Mouse (Mus musculus): ENCODE data around the gene Eml1.

Eml1 gene

DNA sequence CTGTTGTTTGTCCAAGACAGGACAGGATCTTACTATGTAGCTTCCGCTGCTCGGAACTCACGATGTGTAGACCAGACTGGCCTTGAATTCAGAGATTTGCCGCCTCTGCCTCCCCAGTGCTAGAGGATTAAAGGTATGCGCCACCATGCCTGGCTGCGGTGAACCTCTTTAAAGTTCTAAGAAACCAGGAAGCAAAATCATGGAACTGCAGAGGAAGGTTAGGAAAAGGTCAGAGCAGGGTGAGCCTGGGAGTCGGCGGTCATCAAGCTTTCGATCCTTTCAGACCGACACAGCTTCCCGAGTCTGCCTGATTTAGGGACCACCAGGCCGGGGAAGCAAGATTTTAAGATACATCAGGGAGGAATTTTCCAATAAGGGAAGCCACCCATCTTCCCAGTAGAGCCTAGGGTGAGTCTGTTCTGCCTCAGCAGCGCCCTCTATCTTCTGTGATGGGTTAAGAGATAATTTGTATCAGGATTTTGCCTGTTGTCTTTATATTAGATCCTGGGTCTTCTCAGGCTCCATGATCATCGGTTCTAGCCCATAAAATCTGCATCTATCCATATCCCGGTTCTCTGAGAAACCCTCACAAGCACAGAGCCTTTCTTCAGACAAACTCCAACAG is 176.6 kb downstream of the Eml1 start:
- no peak for DNase-seq (ENCODE audit: low spot score in 2 of 2)

GRCm38 (mm10) chr12:108551731-108552130 is 181.0 kb downstream of the Eml1 start:
- DNase-seq (ENCODE audit: low spot score in 2 of 2) = no peak

GRCm38 (mm10) chr12:108553079-108553478 is 182.3 kb downstream of the Eml1 start:
- no peak for DNase-seq (ENCODE audit: low spot score in 2 of 2)

DNA sequence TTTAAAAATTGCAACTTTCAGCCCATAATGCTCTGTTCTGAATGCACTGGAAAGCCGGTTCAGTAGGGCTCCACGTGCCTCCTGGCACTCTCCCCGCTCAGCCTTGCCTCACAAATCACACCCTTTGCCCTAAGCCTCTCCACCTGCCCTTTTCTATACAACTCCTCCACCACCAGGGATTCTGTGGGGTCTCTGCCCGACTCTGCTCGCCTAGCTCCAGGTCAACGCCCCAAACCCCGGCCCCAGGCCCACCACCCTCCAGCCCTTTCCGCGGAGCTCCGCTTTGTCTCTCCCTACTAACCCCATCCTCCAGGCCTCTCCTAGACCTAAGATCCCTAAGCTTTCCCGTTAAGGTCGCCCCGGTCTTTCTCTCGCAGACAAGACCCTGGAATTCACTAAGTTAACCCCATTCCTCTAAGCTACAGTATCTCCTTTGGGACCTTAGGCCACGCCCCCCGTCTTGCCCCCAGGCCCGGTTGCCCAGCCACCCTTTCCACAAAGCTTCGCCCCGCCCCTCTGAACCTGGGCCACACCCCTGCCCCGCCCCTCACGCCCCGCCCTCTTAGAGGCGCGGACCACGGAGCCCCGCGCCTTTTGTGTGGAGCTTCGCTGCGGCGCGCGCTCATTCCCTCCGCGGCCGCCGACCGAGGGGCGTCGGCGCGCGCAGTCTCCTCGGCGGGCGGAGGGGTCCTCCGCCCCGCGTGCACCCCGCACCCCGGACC is 183.5 kb downstream of the Eml1 start, which contains the start of gene Evl:
Evl (plus strand) TSS at position 601 of the 722 bp plus-strand sequence.
- DNase-seq (ENCODE audit: low spot score in 2 of 2) = peak; percentile 61 to 76

- DNase-seq (ENCODE audit: low spot score in 2 of 2) = peak in 1 of 2 experiments; percentile 36
Measured at GRCm38 (mm10) chr12:108554861-108555556, 184.3 kb downstream of the Eml1 start.

- DNase-seq (ENCODE audit: low spot score in 2 of 2) = no peak
Measured at GRCm38 (mm10) chr12:108558194-108558593, 187.4 kb downstream of the Eml1 start.

- DNase-seq (ENCODE audit: low spot score in 2 of 2) = no peak
Measured at GRCm38 (mm10) chr12:108563238-108563637, 192.5 kb downstream of the Eml1 start.

- DNase-seq (ENCODE audit: low spot score in 2 of 2) = no peak
Measured at GRCm38 (mm10) chr12:108564910-108565506, 194.3 kb downstream of the Eml1 start.

GRCm38 (mm10) chr12:108579156-108579871 is 208.6 kb downstream of the Eml1 start:
- DNase-seq (ENCODE audit: low spot score in 2 of 2) = peak in 1 of 2 experiments; percentile 35

DNA sequence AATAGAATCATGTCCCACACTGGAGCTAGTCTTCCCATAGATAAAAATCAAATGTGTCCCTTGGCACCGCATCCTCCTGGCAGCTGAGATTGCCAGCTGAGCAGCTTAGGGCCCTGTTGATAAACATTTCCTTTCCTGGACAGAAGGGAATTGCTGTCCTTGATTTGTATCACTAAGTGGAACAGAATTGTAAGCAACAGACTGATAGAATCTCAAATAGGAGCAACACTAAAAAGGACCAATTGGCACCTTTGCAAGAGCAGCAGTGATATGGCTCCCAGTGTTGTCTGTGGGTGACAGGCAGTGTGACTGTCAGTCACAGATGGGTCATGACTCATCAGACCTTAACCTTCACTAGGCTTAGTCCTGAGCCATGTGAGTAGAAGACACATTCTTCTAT is 213.0 kb downstream of the Eml1 start:
- no peak for DNase-seq (ENCODE audit: low spot score in 2 of 2)

Data from frontal cortex, postnatal 14 days (tissue).